Mouse (Mus musculus): ENCODE measurements at regions not wholly inside any gene's neighbourhood (a gene's known extent, or its start where the extent isn't known, plus 50 kb on each side); places are given as distances from the start of the nearest gene placed in this dataset.

GRCm38 (mm10) chr11:7944956-7945515 is 719.3 kb downstream of the Tns3 start:
- DNase-seq, result no peak
- intact Hi-C loops (cut with DNase I), result no loop called here

GRCm38 (mm10) chr11:7944373-7944772 is 720.0 kb downstream of the Tns3 start:
- DNase-seq, result no peak
- intact Hi-C loops (cut with DNase I), result no loop called here

GRCm38 (mm10) chr11:7933611-7934010 is 719.9 kb upstream of the Igfbp3 start:
- intact Hi-C loops (cut with DNase I), result no loop called here
- no peak for DNase-seq

- intact Hi-C loops (cut with DNase I), result no loop called here
- no peak for DNase-seq
Measured at GRCm38 (mm10) chr11:7932638-7933037, 718.9 kb upstream of the Igfbp3 start.

- intact Hi-C loops (cut with DNase I), result no loop called here
- DNase-seq, result no peak
Measured at GRCm38 (mm10) chr11:7931064-7931797, 717.5 kb upstream of the Igfbp3 start.

GRCm38 (mm10) chr11:7927676-7928075 is 714.0 kb upstream of the Igfbp3 start:
- intact Hi-C loops (cut with DNase I), result no loop called here
- DNase-seq, result peak; percentile 61

GRCm38 (mm10) chr11:7912036-7912435 is 698.3 kb upstream of the Igfbp3 start:
- intact Hi-C loops (cut with DNase I), result no loop called here
- DNase-seq, result no peak

GRCm38 (mm10) chr11:7900266-7900665 is 686.5 kb upstream of the Igfbp3 start:
- intact Hi-C loops (cut with DNase I), result no loop called here
- DNase-seq, result no peak

- intact Hi-C loops (cut with DNase I), result no loop called here
- no peak for DNase-seq
Measured at GRCm38 (mm10) chr11:7898204-7898603, 684.5 kb upstream of the Igfbp3 start.

GRCm38 (mm10) chr11:7880506-7880905 is 666.8 kb upstream of the Igfbp3 start:
- intact Hi-C loops (cut with DNase I), result no loop called here
- DNase-seq, result no peak

GRCm38 (mm10) chr11:7864116-7864515 is 650.4 kb upstream of the Igfbp3 start:
- DNase-seq, result no peak
- intact Hi-C loops (cut with DNase I), result no loop called here

- intact Hi-C loops (cut with DNase I), result no loop called here
Measured at GRCm38 (mm10) chr11:7863711-7864110, 650.0 kb upstream of the Igfbp3 start.

GRCm38 (mm10) chr11:7862547-7862946 is 648.8 kb upstream of the Igfbp3 start:
- intact Hi-C loops (cut with DNase I), result no loop called here
- DNase-seq, result no peak

More at GRCm38 (mm10) chr11:7863711-7864110, 650.0 kb upstream of the Igfbp3 start:
- no peak for DNase-seq

- DNase-seq, result no peak
- intact Hi-C loops (cut with DNase I), result no loop called here
Measured at GRCm38 (mm10) chr11:7852612-7853011, 638.9 kb upstream of the Igfbp3 start.

- intact Hi-C loops (cut with DNase I), result no loop called here
- no peak for DNase-seq
Measured at GRCm38 (mm10) chr11:7838311-7839237, 624.9 kb upstream of the Igfbp3 start.

- intact Hi-C loops (cut with DNase I), result no loop called here
- no peak for DNase-seq
Measured at GRCm38 (mm10) chr11:7837486-7837885, 623.8 kb upstream of the Igfbp3 start.

- intact Hi-C loops (cut with DNase I), result no loop called here
Measured at GRCm38 (mm10) chr11:7834151-7834550, 620.4 kb upstream of the Igfbp3 start.

GRCm38 (mm10) chr11:7832376-7832775 is 618.7 kb upstream of the Igfbp3 start:
- intact Hi-C loops (cut with DNase I), result no loop called here
- DNase-seq, result no peak

More at GRCm38 (mm10) chr11:7834151-7834550, 620.4 kb upstream of the Igfbp3 start:
- no peak for DNase-seq

- intact Hi-C loops (cut with DNase I), result no loop called here
- DNase-seq, result no peak
Measured at GRCm38 (mm10) chr11:7829770-7830169, 616.0 kb upstream of the Igfbp3 start.

- intact Hi-C loops (cut with DNase I), result no loop called here
- DNase-seq, result no peak
Measured at GRCm38 (mm10) chr11:7828001-7828400, 614.3 kb upstream of the Igfbp3 start.

GRCm38 (mm10) chr11:7827402-7827801 is 613.7 kb upstream of the Igfbp3 start:
- intact Hi-C loops (cut with DNase I), result no loop called here
- DNase-seq, result no peak
